Mouse (Mus musculus) small intestine, adult 2 months (tissue): ENCODE results near the gene Pygb. TPM values are rescaled to one million over a fixed set of nuclear protein-coding genes. Genes with fewer than 3 reads are reported as not detected.

Experiments
- H3K27ac ChIP-seq: fragments of 200-500 bp; 2 replicates; pipeline ENCODE4 v1.5.1; 2012; ENCODE audit warnings: low read depth, low read length, control low read depth, inconsistent platforms; ENCODE audit not compliant: insufficient read depth
- H3K27me3 ChIP-seq: fragments of 200-500 bp; 2 replicates; pipeline ENCODE4 v1.6.1; 2012; ENCODE audit warnings: mild to moderate bottlenecking, moderate library complexity, low read length, inconsistent platforms; ENCODE audit not compliant: control insufficient read depth, insufficient read depth
- H3K36me3 ChIP-seq: fragments of 200-500 bp; 2 replicates; pipeline ENCODE4 v1.6.1; 2012; ENCODE audit warnings: mild to moderate bottlenecking, low read length, control low read depth, inconsistent platforms; ENCODE audit not compliant: control insufficient read depth, insufficient read depth
- H3K4me1 ChIP-seq: fragments of 200-500 bp; 2 replicates; pipeline ENCODE4 v1.6.1; 2012; ENCODE audit warnings: low read length, inconsistent platforms, mixed read lengths; ENCODE audit not compliant: control insufficient read depth, insufficient read depth, insufficient read length
- H3K4me3 ChIP-seq: fragments of 200-500 bp; 2 replicates; pipeline ENCODE4 v1.5.1; 2012; ENCODE audit warnings: low read depth, mild to moderate bottlenecking, control low read depth, inconsistent platforms, low read length, moderate library complexity
- CTCF ChIP-seq: fragments of 200-500 bp; IDR thresholded peaks from 2 replicates; pipeline ENCODE4 v1.5.1; 2012; ENCODE audit warnings: low read depth, mild to moderate bottlenecking, control low read depth, inconsistent platforms, low read length, moderate library complexity, mixed read lengths; ENCODE audit not compliant: insufficient replicate concordance, insufficient read length; ENCODE audit errors: extremely low read depth
- POLR2A ChIP-seq: fragments of 200-500 bp; IDR thresholded peaks from 2 replicates; pipeline ENCODE4 v1.6.1; 2012; ENCODE audit warnings: low read depth, mild to moderate bottlenecking, control low read depth, inconsistent platforms, low read length, moderate library complexity
- WGBS: fragments of 180-500 bp; shearing (Covaris S2); methylation state at CpG from one replicate; pipeline ENCODE4 v1.1.7; 2018; 5-methylcytosine and 5-hydroxymethylcytosine counted together
- polyA plus RNA-seq: library from polyadenylated mRNA; depleted of rRNA; stranded (reverse); fragments of >200 nt; gene quantifications from 2 replicates; pipeline ENCODE4 v1.2.3, GENCODE M21; 2012

Pygb gene
- polyA plus RNA-seq, 1 experiment, result 20.5 TPM

GRCm38 (mm10) chr2:150841109-150841508 is 54.6 kb downstream of the Pygb start:
- peak overlapping the region; percentile 21; the same call in 1 of the 2 replicates for H3K27ac ChIP-seq

GRCm38 (mm10) chr2:150842049-150842461 is 55.5 kb downstream of the Pygb start:
- TF ChIP-seq CTCF (no peak), POLR2A (no peak)
- Histone ChIP-seq H3K4me1 (no peaks in the 10 kb centered on the region), H3K4me3 (no peak overlapping the region), H3K27ac (no peak overlapping the region), H3K36me3 (peaks cover 24% of the 10 kb centered on the region), H3K27me3 (no peaks in the 10 kb centered on the region)
- 53% methylated on average over 7 of the region's 7 CpGs for WGBS

More at GRCm38 (mm10) chr2:150841109-150841508, 54.6 kb downstream of the Pygb start:
- Histone ChIP-seq H3K4me1 (no peaks in the 10 kb centered on the region), H3K27me3 (no peaks in the 10 kb centered on the region), H3K36me3 (peaks cover 24% of the 10 kb centered on the region), H3K4me3 (no peak overlapping the region)
- TF ChIP-seq CTCF (no peak), POLR2A (no peak)
- WGBS, result 87% methylated on average over 11 of the region's 11 CpGs

- no peak overlapping the region for H3K4me3 ChIP-seq
- WGBS, result 47% methylated on average over 1 of the region's 1 CpGs
- H3K27me3 ChIP-seq, result no peaks in the 10 kb centered on the region
- H3K4me1 ChIP-seq, result no peaks in the 10 kb centered on the region
- peaks cover 17% of the 10 kb centered on the region for H3K36me3 ChIP-seq
- no peak overlapping the region for H3K27ac ChIP-seq
- TF ChIP-seq POLR2A, result no peak
- no peak for TF ChIP-seq CTCF
Observed at GRCm38 (mm10) chr2:150844798-150845197, 58.3 kb downstream of the Pygb start.

- Histone ChIP-seq H3K4me1 (no peaks in the 10 kb centered on the region), H3K4me3 (no peak overlapping the region), H3K27me3 (no peaks in the 10 kb centered on the region), H3K27ac (no peak overlapping the region), H3K36me3 (peaks cover 17% of the 10 kb centered on the region)
- WGBS, result 80% methylated on average over 8 of the region's 8 CpGs
- TF ChIP-seq CTCF (no peak), POLR2A (no peak)
Observed at GRCm38 (mm10) chr2:150847436-150847995, 61.0 kb downstream of the Pygb start.

GRCm38 (mm10) chr2:150851251-150851650 is 64.7 kb downstream of the Pygb start:
- 67% methylated on average over 9 of the region's 9 CpGs for WGBS
- H3K4me1 ChIP-seq, result peaks cover 13% of the 10 kb centered on the region; the same call in 1 of the 2 replicates
- no peaks in the 10 kb centered on the region for H3K27me3 ChIP-seq
- TF ChIP-seq CTCF (0 out of 2 replicates have a peak, but pooled peaks have one; percentile 11), POLR2A (no peak)
- no peak overlapping the region for H3K27ac ChIP-seq
- peaks cover 14% of the 10 kb centered on the region for H3K36me3 ChIP-seq
- H3K4me3 ChIP-seq, result no peak overlapping the region

- H3K4me3 ChIP-seq, result no peak overlapping the region
- peaks cover 5% of the 10 kb centered on the region for H3K36me3 ChIP-seq
- H3K4me1 ChIP-seq, result peaks cover 13% of the 10 kb centered on the region; the same call in 1 of the 2 replicates
- peak overlapping the region; percentile 24; the same call in 1 of the 2 replicates for H3K27ac ChIP-seq
- no peaks in the 10 kb centered on the region for H3K27me3 ChIP-seq
- no peak for TF ChIP-seq POLR2A
- TF ChIP-seq CTCF, result no peak
Observed at GRCm38 (mm10) chr2:150855186-150855585, 68.7 kb downstream of the Pygb start.

- 0 out of 2 replicates have a peak, but pooled peaks cover 2% of the 10 kb centered on the region for H3K36me3 ChIP-seq
- peak overlapping the region; percentile 54 for H3K27ac ChIP-seq
- no peak for TF ChIP-seq POLR2A
- no peak for TF ChIP-seq CTCF
- WGBS, result 28% methylated on average over 9 of the region's 9 CpGs
- no peaks in the 10 kb centered on the region for H3K27me3 ChIP-seq
- H3K4me3 ChIP-seq, result no peak overlapping the region
- peaks cover 9% of the 10 kb centered on the region; the same call in 1 of the 2 replicates for H3K4me1 ChIP-seq
Observed at GRCm38 (mm10) chr2:150858724-150859487, 72.4 kb downstream of the Pygb start.
